Mouse (Mus musculus): Measurements from ENCODE around the gene Pxmp4. TPM values are rescaled to one million over a fixed set of nuclear protein-coding genes. Genes with fewer than 3 reads are reported as not detected.

Gene Pxmp4
- polyA plus RNA-seq, 1 experiment from 2014 or later: 17.0 TPM

GRCm38 (mm10) chr2:154591239-154591638, 12.3 kb downstream of the Pxmp4 start:
- H3K27me3 ChIP-seq: no peaks in the 10 kb centered on the region
- TF ChIP-seq CTCF (IDR thresholded peaks at IDR 0.05): no peak
- in situ Hi-C loops (cut with MboI; ENCODE audit: low pct_unique_long_range_greater_than_20kb): loop anchor here (5.0 to 25.0 kb wide), 2 partner anchors 179 to 379 kb away; partner anchors contain the start of gene Bpifb5
- ATAC-seq (no peak), DNase-seq (ENCODE audit: low read depth, low spot score) (no peak)
- ChIA-PET CTCF (interaction anchor here (1.3 kb wide), 1 partner anchor 10 kb away, joined by 4 read pairs; no protein-coding TSS in a partner anchor), POLR2A (no interaction called here)

GRCm38 (mm10) chr2:154589051-154589450, 14.5 kb downstream of the Pxmp4 start:
- CTCF ChIA-PET: no interaction called here
- no peaks in the 10 kb centered on the region for H3K27me3 ChIP-seq
- in situ Hi-C loops (cut with MboI; ENCODE audit: low pct_unique_long_range_greater_than_20kb): loop anchor here (25.0 kb wide), 1 partner anchor 377 kb away; the partner anchor contains the start of gene Bpifb5
- ATAC-seq: no peak
- no peak for DNase-seq (ENCODE audit: low read depth, low spot score)
- no peak for TF ChIP-seq CTCF (IDR thresholded peaks at IDR 0.05)
- POLR2A ChIA-PET: no interaction called here

- DNase-seq (ENCODE audit: low read depth, low spot score) (no peak), ATAC-seq (no peak)
- POLR2A ChIA-PET: interaction anchor here (0.6 kb wide), 1 partner anchor 166 kb away, joined by 3 read pairs; no protein-coding TSS in a partner anchor
- H3K27me3 ChIP-seq: no peaks in the 10 kb centered on the region
- TF ChIP-seq CTCF (IDR thresholded peaks at IDR 0.05): peak; percentile 68
- in situ Hi-C loops (cut with MboI; ENCODE audit: low pct_unique_long_range_greater_than_20kb): loop anchor here (25.0 kb wide), 1 partner anchor 374 kb away; the partner anchor contains the start of gene Bpifb5
- CTCF ChIA-PET: interaction anchor here (0.6 to 0.7 kb wide), 2 partner anchors 161 to 178 kb away, joined by 3 read pairs; partner anchors contain the start of gene Snta1
Measured at GRCm38 (mm10) chr2:154586405-154586804, 17.1 kb downstream of the Pxmp4 start.

GRCm38 (mm10) chr2:154584931-154585601, 18.4 kb downstream of the Pxmp4 start:
- in situ Hi-C loops (cut with MboI; ENCODE audit: low pct_unique_long_range_greater_than_20kb): loop anchor here (25.0 kb wide), 1 partner anchor 373 kb away; the partner anchor contains the start of gene Bpifb5
- no peak for TF ChIP-seq CTCF (IDR thresholded peaks at IDR 0.05)
- no peaks in the 10 kb centered on the region for H3K27me3 ChIP-seq
- DNase-seq (ENCODE audit: low read depth, low spot score) (no peak), ATAC-seq (no peak)
- CTCF ChIA-PET: interaction anchor here (0.9 kb wide), 1 partner anchor 10 kb away, joined by 4 read pairs; no protein-coding TSS in a partner anchor
- POLR2A ChIA-PET: interaction anchor here (0.9 kb wide), 1 partner anchor 9 kb away, joined by 3 read pairs; no protein-coding TSS in a partner anchor

- POLR2A ChIA-PET: interaction anchor here (0.9 kb wide), 1 partner anchor 10 kb away, joined by 3 read pairs; no protein-coding TSS in a partner anchor
- in situ Hi-C loops (cut with MboI; ENCODE audit: low pct_unique_long_range_greater_than_20kb): loop anchor here (25.0 kb wide), 1 partner anchor 372 kb away; the partner anchor contains the start of gene Bpifb5
Measured at GRCm38 (mm10) chr2:154583906-154584872, 19.3 kb downstream of the Pxmp4 start.

GRCm38 (mm10) chr2:154581421-154581820, 22.1 kb downstream of the Pxmp4 start:
- no peak for DNase-seq (ENCODE audit: low read depth, low spot score)
- no peaks in the 10 kb centered on the region for H3K27me3 ChIP-seq
- no peak for ATAC-seq
- in situ Hi-C loops (cut with MboI; ENCODE audit: low pct_unique_long_range_greater_than_20kb): loop anchor here (25.0 kb wide), 1 partner anchor 369 kb away; the partner anchor contains the start of gene Bpifb5
- POLR2A ChIA-PET: no interaction called here
- TF ChIP-seq CTCF (IDR thresholded peaks at IDR 0.05): no peak
- CTCF ChIA-PET: no interaction called here

More at GRCm38 (mm10) chr2:154583906-154584872, 19.3 kb downstream of the Pxmp4 start:
- CTCF ChIA-PET: interaction anchor here (0.9 kb wide), 1 partner anchor 11 kb away, joined by 4 read pairs; no protein-coding TSS in a partner anchor
- DNase-seq (ENCODE audit: low read depth, low spot score): no peak
- no peak for TF ChIP-seq CTCF (IDR thresholded peaks at IDR 0.05)
- no peaks in the 10 kb centered on the region for H3K27me3 ChIP-seq
- ATAC-seq: no peak

GRCm38 (mm10) chr2:154580586-154580985, 22.9 kb downstream of the Pxmp4 start:
- ChIA-PET CTCF (interaction anchor here (0.7 kb wide), 1 partner anchor 12 kb away, joined by 3 read pairs; no protein-coding TSS in a partner anchor), POLR2A (no interaction called here)
- H3K27me3 ChIP-seq: no peaks in the 10 kb centered on the region
- no peak for DNase-seq (ENCODE audit: low read depth, low spot score)
- in situ Hi-C loops (cut with MboI; ENCODE audit: low pct_unique_long_range_greater_than_20kb): loop anchor here (25.0 kb wide), 1 partner anchor 368 kb away; the partner anchor contains the start of gene Bpifb5
- no peak for TF ChIP-seq CTCF (IDR thresholded peaks at IDR 0.05)
- ATAC-seq: no peak

GRCm38 (mm10) chr2:154577744-154578067, 25.8 kb downstream of the Pxmp4 start:
- DNase-seq (ENCODE audit: low read depth, low spot score) (no peak), ATAC-seq (no peak)
- H3K27me3 ChIP-seq: no peaks in the 10 kb centered on the region
- in situ Hi-C loops (cut with MboI; ENCODE audit: low pct_unique_long_range_greater_than_20kb): loop anchor here (25.0 kb wide), 1 partner anchor 365 kb away; the partner anchor contains the start of gene Bpifb5
- ChIA-PET POLR2A (no interaction called here), CTCF (no interaction called here)
- no peak for TF ChIP-seq CTCF (IDR thresholded peaks at IDR 0.05)

GRCm38 (mm10) chr2:154576876-154577743, 26.4 kb downstream of the Pxmp4 start:
- in situ Hi-C loops (cut with MboI; ENCODE audit: low pct_unique_long_range_greater_than_20kb): loop anchor here (25.0 kb wide), 1 partner anchor 365 kb away; the partner anchor contains the start of gene Bpifb5
- H3K27me3 ChIP-seq: no peaks in the 10 kb centered on the region
- ChIA-PET POLR2A (interaction anchor here (0.6 kb wide), 1 partner anchor 20 kb away, joined by 3 read pairs; no protein-coding TSS in a partner anchor), CTCF (no interaction called here)
- ATAC-seq: no peak
- TF ChIP-seq CTCF (IDR thresholded peaks at IDR 0.05): no peak
- no peak for DNase-seq (ENCODE audit: low read depth, low spot score)

All from Patski (cell line).